Mouse (Mus musculus): ENCODE measurements around the gene Limch1. TPM values are rescaled to one million over a fixed set of nuclear protein-coding genes. Genes with fewer than 3 reads are reported as not detected.
A peak's percentile ranks its signal among the peaks of the same experiment; 100 is the strongest.

Gene Limch1
- polyA plus RNA-seq, 1 experiment from 2014 or later, result 28.3 TPM

DNA sequence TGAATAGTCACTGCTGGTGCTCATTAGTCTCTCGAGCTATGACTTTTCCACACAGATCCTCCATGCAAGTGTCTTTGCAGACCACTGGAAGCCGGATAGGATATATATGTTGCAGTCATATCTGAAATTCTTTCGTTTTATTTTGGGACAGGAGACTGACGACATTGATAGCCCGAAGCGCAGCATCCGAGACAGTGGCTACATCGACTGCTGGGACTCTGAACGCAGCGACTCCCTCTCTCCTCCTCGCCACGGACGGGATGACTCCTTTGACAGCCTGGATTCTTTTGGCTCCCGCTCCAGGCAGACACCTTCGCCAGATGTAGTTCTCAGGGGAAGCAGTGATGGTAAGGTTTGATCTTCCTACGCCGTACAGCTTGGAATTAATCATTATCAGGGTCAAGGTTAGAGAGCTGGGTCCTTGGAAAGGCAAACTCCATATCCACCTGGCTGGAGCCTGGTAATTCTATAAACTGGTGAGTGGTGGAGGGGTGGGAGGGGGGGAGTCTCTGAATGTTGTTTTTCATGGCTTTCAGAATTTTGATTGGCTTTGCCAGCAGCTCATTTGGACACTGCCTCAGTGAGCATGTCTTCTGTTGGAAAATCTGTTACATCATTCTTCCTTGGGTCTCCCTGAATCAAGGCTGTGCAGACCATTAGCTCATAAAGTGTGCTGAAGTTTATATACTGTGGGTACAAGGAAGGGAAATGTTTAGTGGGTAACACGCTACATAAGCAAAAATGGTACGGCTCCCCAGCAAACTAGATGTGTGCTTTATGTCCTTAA, 223.5 kb downstream of the Limch1 start:
- no peak for DNase-seq (ENCODE audit: extremely low spot score, low spot score)
- Histone ChIP-seq H3K4me3 (peak overlapping the region; percentile 31), H3K9me3 (no peaks in the 10 kb centered on the region), H3K36me3 (replicated peaks) (no peaks in the 10 kb centered on the region), H3K27ac (peak overlapping the region; percentile 82), H3K27me3 (ENCODE audit: poor library complexity, severe bottlenecking) (no peaks in the 10 kb centered on the region), H3K4me1 (peaks cover 41% of the 10 kb centered on the region)
- WGBS, result 70% methylated on average over 19 of the region's 19 CpGs

DNA sequence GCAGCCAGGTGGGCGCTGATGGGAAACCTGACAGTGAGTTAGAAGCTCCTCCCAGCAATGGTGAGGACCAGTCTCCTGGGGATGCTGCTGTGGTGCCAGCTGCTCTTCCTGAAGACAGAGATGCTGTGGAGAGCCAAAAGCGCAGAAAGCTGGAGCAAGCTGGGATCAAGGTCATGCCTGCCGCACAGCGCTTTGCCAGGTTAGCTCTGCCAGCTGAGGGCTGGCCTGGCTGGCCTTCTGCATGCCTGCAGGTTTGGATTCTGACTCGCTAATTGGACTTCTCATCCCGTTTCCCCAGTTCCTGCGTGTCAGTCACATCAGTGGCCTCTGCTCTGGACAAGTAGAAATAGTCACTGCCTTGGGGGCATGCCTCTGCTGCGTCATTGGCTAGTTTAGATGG, 230.0 kb downstream of the Limch1 start:
- peaks cover 15% of the 10 kb centered on the region for H3K36me3 ChIP-seq (replicated peaks)
- no peak overlapping the region for H3K4me3 ChIP-seq
- no peaks in the 10 kb centered on the region for H3K27me3 ChIP-seq (ENCODE audit: poor library complexity, severe bottlenecking)
- DNase-seq (ENCODE audit: extremely low spot score, low spot score), result no peak
- no peaks in the 10 kb centered on the region for H3K9me3 ChIP-seq
- H3K4me1 ChIP-seq, result peaks cover 11% of the 10 kb centered on the region; the same call in 1 of the 2 replicates
- no peak overlapping the region for H3K27ac ChIP-seq
- 92% methylated on average over 8 of the region's 8 CpGs for WGBS

DNA sequence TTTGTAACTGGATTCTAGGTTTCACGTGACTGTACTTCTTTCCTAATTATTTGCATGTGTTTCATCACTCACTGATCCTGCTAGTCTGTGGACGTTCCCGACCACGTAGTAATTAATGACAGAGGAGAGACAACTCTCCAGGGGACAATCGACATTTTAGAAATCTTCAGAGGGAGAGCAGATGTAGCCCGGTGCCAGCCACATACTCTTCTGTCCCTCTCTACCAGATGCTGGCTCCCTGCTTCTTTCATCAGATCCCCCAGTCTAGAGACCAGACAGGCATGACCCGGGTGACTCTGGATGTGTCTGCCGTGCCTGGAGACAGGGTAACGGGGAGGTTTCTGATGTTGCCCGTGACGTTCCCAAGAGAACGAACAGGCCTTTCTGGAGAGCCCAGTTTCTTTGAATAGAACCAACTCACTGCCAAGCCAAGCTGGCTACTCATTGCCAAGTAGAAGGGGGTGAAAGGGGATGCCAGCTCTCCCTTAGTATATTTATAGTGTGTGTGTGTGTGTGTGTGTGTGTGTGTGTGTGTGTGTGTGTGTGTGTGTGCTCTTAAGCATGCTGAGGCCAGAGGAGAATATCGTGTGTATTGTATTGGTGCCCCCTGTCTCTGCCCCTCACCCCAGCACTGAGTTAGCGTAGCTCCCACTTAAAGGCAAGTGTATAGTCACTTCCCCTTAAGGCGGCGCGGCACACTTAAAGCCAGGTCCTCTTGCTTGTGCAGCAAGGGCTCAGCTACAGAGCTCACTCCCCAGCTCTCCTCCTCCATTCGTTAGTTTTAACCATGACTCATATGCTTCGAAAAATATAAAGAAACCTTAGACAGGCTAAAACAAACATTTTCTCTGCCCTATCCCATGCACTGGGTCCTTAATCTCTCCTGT, 233.9 kb downstream of the Limch1 start:
- Histone ChIP-seq H3K4me3 (no peak overlapping the region), H3K4me1 (peaks cover 11% of the 10 kb centered on the region; the same call in 1 of the 2 replicates), H3K27me3 (ENCODE audit: poor library complexity, severe bottlenecking) (no peaks in the 10 kb centered on the region), H3K27ac (peak overlapping the region; percentile 60; the same call in 1 of the 2 replicates), H3K9me3 (no peaks in the 10 kb centered on the region), H3K36me3 (replicated peaks) (peaks cover 16% of the 10 kb centered on the region)
- no peak for DNase-seq (ENCODE audit: extremely low spot score, low spot score)
- WGBS, result 76% methylated on average over 19 of the region's 19 CpGs

DNA sequence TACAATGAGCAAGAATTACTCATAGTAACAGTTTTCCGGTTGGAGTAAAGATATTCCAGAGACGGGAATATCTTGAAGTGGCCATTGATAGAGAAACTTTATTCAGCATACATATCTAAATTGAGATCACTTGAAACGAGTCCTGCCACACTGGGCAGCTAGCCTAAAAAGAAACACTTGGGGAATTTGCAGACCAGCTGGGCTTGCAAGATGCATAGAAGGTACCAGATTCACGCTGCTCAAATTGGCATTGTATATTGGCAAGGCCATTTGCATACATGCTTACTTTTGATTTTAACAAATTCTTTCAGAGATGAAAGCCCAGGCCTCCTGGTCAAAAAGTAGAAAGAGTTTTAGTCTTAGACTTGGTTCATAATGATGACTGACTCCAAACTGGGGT, 235.2 kb downstream of the Limch1 start:
- WGBS, result 88% methylated on average over 4 of the region's 4 CpGs
- Histone ChIP-seq H3K9me3 (no peaks in the 10 kb centered on the region), H3K4me1 (peaks cover 7% of the 10 kb centered on the region; the same call in 1 of the 2 replicates), H3K36me3 (replicated peaks) (peaks cover 9% of the 10 kb centered on the region), H3K27me3 (ENCODE audit: poor library complexity, severe bottlenecking) (no peaks in the 10 kb centered on the region), H3K4me3 (no peak overlapping the region), H3K27ac (no peak overlapping the region)
- DNase-seq (ENCODE audit: extremely low spot score, low spot score), result no peak

DNA sequence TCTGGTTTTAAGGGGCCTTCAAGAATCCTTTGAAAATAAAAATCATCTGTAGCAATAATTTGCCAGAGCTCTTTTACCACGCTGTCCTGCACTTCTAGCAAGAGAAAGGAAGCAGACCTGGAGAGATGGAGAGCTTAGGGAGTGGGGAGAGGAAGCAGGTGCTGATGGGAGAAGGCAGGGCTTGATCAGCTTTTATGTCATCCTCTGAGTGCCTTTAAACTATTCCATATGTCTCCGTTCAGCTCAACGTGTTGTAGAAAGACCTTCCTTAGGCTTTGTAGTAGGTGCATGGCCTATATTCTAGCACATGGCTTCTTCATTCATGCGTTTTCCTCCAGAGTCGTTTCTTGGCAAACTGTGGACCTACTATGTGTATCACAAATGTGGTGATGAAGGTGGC, 237.5 kb downstream of the Limch1 start:
- WGBS, result 81% methylated on average over 5 of the region's 5 CpGs
- H3K4me3 ChIP-seq, result no peak overlapping the region
- no peak overlapping the region for H3K27ac ChIP-seq
- no peaks in the 10 kb centered on the region for H3K9me3 ChIP-seq
- peaks cover 7% of the 10 kb centered on the region; the same call in 1 of the 2 replicates for H3K4me1 ChIP-seq
- no peaks in the 10 kb centered on the region for H3K27me3 ChIP-seq (ENCODE audit: poor library complexity, severe bottlenecking)
- peaks cover 14% of the 10 kb centered on the region; the same call in 1 of the 2 replicates for H3K36me3 ChIP-seq (replicated peaks)
- no peak for DNase-seq (ENCODE audit: extremely low spot score, low spot score)

DNA sequence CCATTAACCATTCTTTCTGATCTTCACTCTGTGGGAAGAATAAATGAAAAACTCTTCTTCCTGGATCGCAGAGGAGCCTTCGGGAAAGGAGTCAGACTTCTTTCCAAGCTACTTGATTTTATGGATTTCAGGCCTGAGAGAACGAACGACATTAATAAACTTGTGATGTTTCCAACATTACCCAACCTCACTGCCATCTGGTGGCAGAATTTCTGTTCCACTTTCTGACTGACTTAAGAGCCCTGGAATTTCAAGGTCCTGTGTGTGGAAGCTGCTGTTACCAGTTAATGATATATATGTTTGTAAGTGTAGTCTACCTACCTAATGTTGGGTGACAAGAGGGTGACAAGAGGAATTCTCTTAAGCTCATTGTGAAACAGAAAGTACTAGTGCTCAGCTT, 243.3 kb downstream of the Limch1 start:
- no peak overlapping the region for H3K27ac ChIP-seq
- WGBS, result 94% methylated on average over 4 of the region's 4 CpGs
- no peaks in the 10 kb centered on the region for H3K27me3 ChIP-seq (ENCODE audit: poor library complexity, severe bottlenecking)
- peaks cover 16% of the 10 kb centered on the region; the same call in 1 of the 2 replicates for H3K36me3 ChIP-seq (replicated peaks)
- no peak for DNase-seq (ENCODE audit: extremely low spot score, low spot score)
- H3K9me3 ChIP-seq, result no peaks in the 10 kb centered on the region
- H3K4me1 ChIP-seq, result peaks cover 4% of the 10 kb centered on the region; the same call in 1 of the 2 replicates
- H3K4me3 ChIP-seq, result no peak overlapping the region

DNA sequence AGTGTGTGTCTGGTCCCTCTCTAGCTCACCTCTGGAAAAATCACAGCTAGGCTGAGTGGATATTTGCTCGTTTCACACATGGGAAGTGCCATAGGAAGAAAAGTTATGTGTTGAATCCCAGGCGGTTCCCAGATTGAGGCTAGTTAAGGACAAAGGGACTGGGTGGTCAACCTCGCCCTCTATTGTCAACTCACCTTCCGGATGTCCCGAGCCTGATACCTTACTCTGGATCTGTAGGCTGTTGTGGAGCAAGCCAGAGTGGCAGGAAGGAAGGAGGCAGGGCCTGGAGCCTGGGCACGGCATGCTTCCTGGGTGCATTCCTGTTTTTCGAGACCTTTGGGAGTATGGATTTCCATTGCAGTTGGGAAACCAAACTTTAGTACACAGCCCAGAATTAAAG, 243.9 kb downstream of the Limch1 start:
- H3K36me3 ChIP-seq (replicated peaks), result peaks cover 14% of the 10 kb centered on the region; the same call in 1 of the 2 replicates
- 87% methylated on average over 7 of the region's 7 CpGs for WGBS

DNA sequence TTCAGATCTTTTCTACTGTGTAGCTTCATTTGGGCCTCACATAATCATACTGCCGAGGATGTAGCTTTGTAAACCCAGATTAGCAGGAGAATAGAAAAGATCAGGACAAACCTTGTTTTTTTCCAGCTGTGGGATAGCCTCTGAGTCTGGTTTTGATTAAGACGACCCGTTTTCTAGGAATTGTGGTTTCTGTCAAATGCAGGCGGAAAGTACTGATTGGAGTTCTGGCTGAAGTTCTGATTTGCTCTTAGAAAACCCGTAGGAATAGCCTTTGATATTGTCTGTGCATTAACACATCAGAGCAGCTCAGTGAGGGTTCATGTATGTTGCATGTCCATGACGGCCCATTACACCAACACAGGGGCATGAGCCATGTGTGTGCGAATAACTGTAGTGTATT, 246.8 kb downstream of the Limch1 start:
- Histone ChIP-seq H3K27me3 (ENCODE audit: poor library complexity, severe bottlenecking) (0 out of 2 replicates have a peak, but pooled peaks cover 3% of the 10 kb centered on the region), H3K9me3 (no peaks in the 10 kb centered on the region), H3K4me1 (peaks cover 25% of the 10 kb centered on the region), H3K27ac (no peak overlapping the region), H3K36me3 (replicated peaks) (peaks cover 11% of the 10 kb centered on the region; the same call in 1 of the 2 replicates), H3K4me3 (no peak overlapping the region)
- DNase-seq (ENCODE audit: extremely low spot score, low spot score), result no peak
- 72% methylated on average over 7 of the region's 7 CpGs for WGBS

More for the DNA sequence above, 243.9 kb downstream of the Limch1 start:
- Histone ChIP-seq H3K4me3 (no peak overlapping the region), H3K27ac (no peak overlapping the region), H3K27me3 (ENCODE audit: poor library complexity, severe bottlenecking) (no peaks in the 10 kb centered on the region), H3K9me3 (no peaks in the 10 kb centered on the region), H3K4me1 (peaks cover 4% of the 10 kb centered on the region; the same call in 1 of the 2 replicates)
- no peak for DNase-seq (ENCODE audit: extremely low spot score, low spot score)

DNA sequence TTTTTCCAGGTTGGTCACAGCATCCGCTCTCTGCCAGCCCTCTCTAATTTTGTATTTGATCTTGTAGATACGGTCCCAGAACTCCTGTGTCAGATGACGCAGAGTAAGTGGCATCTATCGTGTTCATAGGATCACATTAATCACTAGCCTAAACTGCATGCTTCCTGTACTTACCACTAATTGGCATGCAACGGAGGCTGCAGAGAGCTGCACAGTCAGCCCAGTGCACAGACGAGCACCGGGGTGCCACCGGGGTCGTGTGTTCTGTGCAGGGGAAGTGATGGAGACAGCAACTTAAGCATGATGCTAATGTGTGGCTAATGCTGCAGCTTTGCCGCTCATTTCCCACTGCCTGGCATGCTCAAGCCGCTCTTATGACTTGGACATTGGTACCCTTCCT, 247.4 kb downstream of the Limch1 start:
- Histone ChIP-seq H3K27ac (0 out of 2 replicates have a peak overlapping the region, but pooled peaks have one; percentile 4), H3K4me1 (peaks cover 32% of the 10 kb centered on the region), H3K9me3 (no peaks in the 10 kb centered on the region), H3K4me3 (no peak overlapping the region), H3K36me3 (replicated peaks) (peaks cover 4% of the 10 kb centered on the region; the same call in 1 of the 2 replicates), H3K27me3 (ENCODE audit: poor library complexity, severe bottlenecking) (peaks cover 8% of the 10 kb centered on the region)
- DNase-seq (ENCODE audit: extremely low spot score, low spot score), result no peak
- 76% methylated on average over 11 of the region's 11 CpGs for WGBS

DNA sequence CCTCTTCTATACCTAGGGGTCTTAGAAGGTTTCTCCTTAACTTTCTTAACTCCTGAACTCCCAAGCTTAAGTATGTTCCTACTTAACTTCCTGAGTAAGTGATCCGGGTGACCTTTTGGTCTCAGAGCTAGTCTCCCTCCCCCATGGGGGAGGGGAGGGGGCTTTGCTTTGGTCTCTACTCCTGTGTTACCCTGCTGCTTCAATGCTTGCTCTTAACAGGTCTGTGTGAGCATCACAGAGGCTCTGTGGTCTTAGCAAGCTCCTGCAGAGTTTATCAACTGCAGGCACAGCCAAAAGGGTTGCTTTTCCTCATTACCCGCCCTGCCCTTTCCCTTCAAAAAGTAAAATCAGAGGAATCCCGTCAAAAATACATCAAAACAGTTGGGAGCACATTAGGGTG, 250.5 kb downstream of the Limch1 start:
- Histone ChIP-seq H3K9me3 (no peaks in the 10 kb centered on the region), H3K27me3 (ENCODE audit: poor library complexity, severe bottlenecking) (peaks cover 21% of the 10 kb centered on the region), H3K36me3 (replicated peaks) (0 out of 2 replicates have a peak, but pooled peaks cover 5% of the 10 kb centered on the region), H3K4me1 (peaks cover 33% of the 10 kb centered on the region), H3K27ac (peak overlapping the region; percentile 87), H3K4me3 (no peak overlapping the region)
- DNase-seq (ENCODE audit: extremely low spot score, low spot score), result peak; percentile 25
- 4% methylated on average over 3 of the region's 3 CpGs for WGBS

DNA sequence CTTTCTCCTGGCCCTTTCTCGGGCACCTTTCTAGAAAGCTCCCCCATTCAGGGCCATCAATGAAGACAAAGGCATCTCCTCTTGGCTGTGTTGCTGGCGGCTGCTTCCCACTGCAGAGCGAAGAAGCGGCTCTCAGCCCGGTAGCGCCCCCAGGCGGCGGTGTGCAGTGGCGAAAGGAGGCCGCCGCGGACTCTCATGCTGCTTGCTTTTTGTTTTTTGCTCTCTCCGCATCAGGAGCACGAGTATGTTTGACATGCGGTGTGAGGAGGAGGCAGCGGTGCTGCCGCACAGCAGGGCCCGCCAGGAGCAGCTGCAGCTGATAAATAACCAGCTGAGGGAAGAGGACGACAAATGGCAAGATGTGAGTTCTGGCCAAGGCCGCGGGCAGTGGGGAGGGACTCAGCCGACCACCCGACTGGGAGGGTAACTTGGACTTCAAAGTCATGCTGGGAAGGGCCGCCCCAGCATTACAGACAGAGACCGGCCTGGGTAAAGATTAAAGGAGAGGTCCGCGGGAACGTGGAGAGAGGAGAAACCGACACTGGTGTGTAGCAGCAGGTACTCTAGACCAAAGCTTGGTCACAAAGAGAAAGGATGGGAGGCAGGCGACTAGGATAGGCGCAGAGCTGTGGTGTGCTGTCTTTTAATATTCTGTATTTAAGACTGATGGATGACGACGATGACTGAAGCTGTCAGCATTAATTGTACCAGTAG, 251.4 kb downstream of the Limch1 start:
- peak overlapping the region; percentile 87 for H3K27ac ChIP-seq
- peaks cover 5% of the 10 kb centered on the region; the same call in 1 of the 2 replicates for H3K36me3 ChIP-seq (replicated peaks)
- DNase-seq (ENCODE audit: extremely low spot score, low spot score), result peak; percentile 90
- no peaks in the 10 kb centered on the region for H3K9me3 ChIP-seq
- 1% methylated on average over 33 of the region's 33 CpGs for WGBS
- H3K4me3 ChIP-seq, result peak overlapping the region; percentile 59
- H3K4me1 ChIP-seq, result peaks cover 33% of the 10 kb centered on the region
- peaks cover 21% of the 10 kb centered on the region for H3K27me3 ChIP-seq (ENCODE audit: poor library complexity, severe bottlenecking)

DNA sequence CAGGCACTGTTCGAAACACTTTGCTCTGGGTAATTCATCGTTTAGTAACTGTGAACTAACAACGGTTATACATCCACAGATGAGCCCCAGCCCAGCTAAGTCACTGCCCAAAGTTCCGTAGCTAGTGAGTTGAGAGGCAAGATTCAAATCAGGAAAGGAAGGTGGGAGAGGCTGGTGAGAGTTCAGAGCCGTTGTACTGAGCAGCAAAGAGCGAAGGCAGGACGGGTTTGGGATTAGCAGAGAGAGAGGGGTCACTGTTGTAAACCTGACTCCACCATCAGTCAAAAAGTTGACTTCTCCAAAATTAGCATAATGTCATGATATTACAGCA, 251.9 kb downstream of the Limch1 start:
- 24% methylated on average over 7 of the region's 7 CpGs for WGBS

More for the DNA sequence above, 251.9 kb downstream of the Limch1 start:
- Histone ChIP-seq H3K9me3 (no peaks in the 10 kb centered on the region), H3K27me3 (ENCODE audit: poor library complexity, severe bottlenecking) (peaks cover 21% of the 10 kb centered on the region), H3K4me3 (peak overlapping the region; percentile 59), H3K36me3 (replicated peaks) (peaks cover 10% of the 10 kb centered on the region; the same call in 1 of the 2 replicates), H3K4me1 (peaks cover 33% of the 10 kb centered on the region), H3K27ac (peak overlapping the region; percentile 87)
- no peak for DNase-seq (ENCODE audit: extremely low spot score, low spot score)
